Mouse (Mus musculus) G1E (cell line): ENCODE results near the gene Syn3.

Experiments
- CTCF ChIP-seq: IDR thresholded peaks from 2 replicates; pipeline ENCODE4 v1.5.1; 2012; ENCODE audit warnings: low read depth, low read length, inconsistent platforms, mixed read lengths
- GATA1 ChIP-seq: IDR thresholded peaks from 2 replicates; pipeline ENCODE4 v1.6.1; 2012; ENCODE audit warnings: borderline replicate concordance, low read length, inconsistent platforms, mixed read lengths
- GATA2 ChIP-seq: IDR thresholded peaks from 2 replicates; pipeline ENCODE4 v1.6.1; 2012; ENCODE audit warnings: low read depth, low read length, inconsistent platforms, borderline replicate concordance
- POLR2AphosphoS5 ChIP-seq: IDR thresholded peaks from 2 replicates; pipeline ENCODE4 v1.6.1; 2012; ENCODE audit warnings: low read depth, low read length, inconsistent platforms; ENCODE audit not compliant: insufficient replicate concordance
- TAL1 ChIP-seq: conservative IDR thresholded peaks from 2 replicates; pipeline ENCODE4 v1.6.1; 2012; ENCODE audit warnings: low read depth, low read length, inconsistent platforms, mixed read lengths

DNA sequence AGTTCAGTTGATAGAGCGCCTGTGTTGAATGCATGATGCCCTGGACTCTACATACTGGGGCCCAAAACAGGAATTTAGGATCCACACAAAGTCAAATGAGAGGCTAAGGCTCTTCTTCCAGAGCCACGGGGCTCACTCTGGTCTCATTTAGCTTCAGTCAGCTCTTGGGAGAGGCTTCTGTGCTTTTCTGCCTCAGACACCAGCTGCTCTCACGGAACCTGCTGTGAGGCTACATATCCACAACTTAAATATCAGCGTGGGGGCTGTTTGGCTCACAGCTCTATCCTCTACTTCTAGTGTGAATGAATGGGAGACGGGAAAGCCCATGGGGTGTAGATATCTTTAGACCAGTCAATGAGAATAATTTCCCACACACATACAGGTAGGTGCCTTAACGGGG lies 109.9 kb downstream of the Syn3 start:
- TF ChIP-seq CTCF (no peak), GATA2 (no peak), GATA1 (no peak), TAL1 (no peak), POLR2AphosphoS5 (no peak)
